ENCODE assay signal across 8 mouse cellular contexts in the genomic region with DNA sequence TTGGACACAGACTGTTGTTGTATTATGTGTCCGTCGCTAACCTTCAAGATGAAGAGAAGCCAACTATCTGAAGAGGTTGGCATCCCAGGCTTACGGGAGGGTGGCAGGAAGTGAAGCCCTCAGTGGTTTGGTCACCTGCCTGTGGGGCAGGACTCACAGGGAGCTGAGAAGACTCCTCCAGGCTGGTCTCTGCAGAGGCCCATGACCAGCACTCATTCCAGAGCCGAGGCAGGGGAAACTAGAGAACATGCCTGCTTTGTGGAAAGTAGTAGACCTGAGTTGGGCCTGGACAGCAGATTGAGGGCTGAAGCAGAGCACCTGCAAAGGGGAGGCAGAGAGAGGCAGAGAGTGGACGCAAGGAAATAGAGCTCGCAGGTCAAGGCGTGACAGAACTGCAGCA. TPM values are rescaled to one million over a fixed set of nuclear protein-coding genes. Genes with fewer than 3 reads are reported as not detected.
DNase-seq lines count a peak whose midpoint lies in the region; ATAC-seq and TF ChIP-seq lines count a peak whose summit lies in the region.

No protein-coding gene starts in this region.

- WGBS in heart, postnatal 0 days = 74% methylated on average over 7 of the region's 7 CpGs
- 91% methylated on average over 7 of the region's 7 CpGs for WGBS in hindbrain, embryonic 15.5 days
- WGBS in midbrain, embryonic 14.5 days = 92% methylated on average over 7 of the region's 7 CpGs

- TF ChIP-seq POLR2A in bone marrow macrophage, adult 2 months (IDR thresholded peaks at IDR 0.05; ENCODE audit: borderline replicate concordance, low read depth, low read length) = no peak

- H3K4me1 ChIP-seq in heart, postnatal 0 days (ENCODE audit: control insufficient read depth, insufficient read depth) = peaks cover 9% of the 10 kb centered on the region; the same call in 1 of the 2 replicates
- H3K4me1 ChIP-seq in bone marrow macrophage, adult 2 months (ENCODE audit: control insufficient read depth, insufficient read depth, low read length) = peaks cover 9% of the 10 kb centered on the region
- peaks cover 21% of the 10 kb centered on the region for H3K4me1 ChIP-seq in hindbrain, embryonic 15.5 days (replicated peaks)
- peaks cover 13% of the 10 kb centered on the region for H3K4me1 ChIP-seq in midbrain, embryonic 14.5 days (ENCODE audit: control insufficient read depth, insufficient read depth, low read length)

- no peak for TF ChIP-seq EP300 in heart, postnatal 0 days (IDR thresholded peaks at IDR 0.05; ENCODE audit: low read depth)

- peaks cover 38% of the 10 kb centered on the region for H3K36me3 ChIP-seq in heart, postnatal 0 days (replicated peaks; ENCODE audit: control insufficient read depth, insufficient read depth, low read length)
- H3K36me3 ChIP-seq in hindbrain, embryonic 15.5 days = peaks cover 38% of the 10 kb centered on the region
- peaks cover 32% of the 10 kb centered on the region for H3K36me3 ChIP-seq in midbrain, embryonic 14.5 days (ENCODE audit: control insufficient read depth, insufficient read depth, low read length)

- H3K27ac ChIP-seq in heart, postnatal 0 days (ENCODE audit: low read depth) = no peak overlapping the region
- no peak overlapping the region for H3K27ac ChIP-seq in bone marrow macrophage, adult 2 months (ENCODE audit: insufficient read depth, low read depth, low read length)
- no peak overlapping the region for H3K27ac ChIP-seq in hindbrain, embryonic 15.5 days (replicated peaks)
- no peak overlapping the region for H3K27ac ChIP-seq in midbrain, embryonic 14.5 days (replicated peaks; ENCODE audit: low read depth, low read length)

- no peak for DNase-seq in heart, postnatal 0 days (ENCODE audit: low spot score)
- DNase-seq in heart, postnatal 14 days = no peak
- no peak for DNase-seq in midbrain, embryonic 14.5 days
- DNase-seq in adrenal gland, adult 18-20 months (ENCODE audit: low spot score in 2 of 2) = no peak
- DNase-seq in left cerebral cortex, adult 11 months (ENCODE audit: low spot score) = no peak
- DNase-seq in thymus, postnatal 0 days (ENCODE audit: low spot score) = no peak

- H3K4me3 ChIP-seq in heart, postnatal 0 days (ENCODE audit: low read depth, low read length) = peak overlapping the region; percentile 81
- H3K4me3 ChIP-seq in bone marrow macrophage, adult 2 months (ENCODE audit: insufficient read depth, low read length) = peak overlapping the region; percentile 86
- peak overlapping the region; percentile 84 for H3K4me3 ChIP-seq in hindbrain, embryonic 15.5 days
- peak overlapping the region; percentile 94 for H3K4me3 ChIP-seq in midbrain, embryonic 14.5 days (replicated peaks; ENCODE audit: low read depth, low read length)

- no peak for TF ChIP-seq CTCF in heart, postnatal 0 days (IDR thresholded peaks at IDR 0.05; ENCODE audit: low read depth)
- TF ChIP-seq CTCF in bone marrow macrophage, adult 2 months (IDR thresholded peaks at IDR 0.05; ENCODE audit: low read depth, low read length) = no peak

- no peaks in the 10 kb centered on the region for H3K9me3 ChIP-seq in heart, postnatal 0 days (replicated peaks; ENCODE audit: control insufficient read depth, low read length)
- no peaks in the 10 kb centered on the region for H3K9me3 ChIP-seq in hindbrain, embryonic 15.5 days
- H3K9me3 ChIP-seq in midbrain, embryonic 14.5 days (ENCODE audit: control insufficient read depth, low read length) = no peaks in the 10 kb centered on the region

- intact Hi-C loops in heart, postnatal 14 days (cut with DNase I) = loop anchor here (2.0 kb wide), 1 partner anchor 121 kb away; no protein-coding TSS in a partner anchor

- no peaks in the 10 kb centered on the region for H3K27me3 ChIP-seq in heart, postnatal 0 days (ENCODE audit: control insufficient read depth, insufficient read depth, low read length)
- H3K27me3 ChIP-seq in hindbrain, embryonic 15.5 days = no peaks in the 10 kb centered on the region
- no peaks in the 10 kb centered on the region for H3K27me3 ChIP-seq in midbrain, embryonic 14.5 days (ENCODE audit: control insufficient read depth, insufficient read depth, low read length)

- no peak for ATAC-seq in heart, postnatal 0 days (ENCODE audit: insufficient read depth, low read depth)
- no peak for ATAC-seq in hindbrain, embryonic 15.5 days (ENCODE audit: low FRiP score, low read depth)
- no peak for ATAC-seq in midbrain, embryonic 14.5 days (ENCODE audit: low FRiP score, low TSS enrichment)

- no peak overlapping the region for H3K9ac ChIP-seq in heart, postnatal 0 days (replicated peaks; ENCODE audit: low read depth, low read length)
- peak overlapping the region; percentile 91 for H3K9ac ChIP-seq in hindbrain, embryonic 15.5 days
- no peak overlapping the region; the same call in 1 of the 2 replicates for H3K9ac ChIP-seq in midbrain, embryonic 14.5 days (replicated peaks; ENCODE audit: low read length)

- peak overlapping the region; percentile 90 for H3K4me2 ChIP-seq in heart, postnatal 0 days (ENCODE audit: low read depth, low read length)
- H3K4me2 ChIP-seq in hindbrain, embryonic 15.5 days = peak overlapping the region; percentile 95
- peak overlapping the region; percentile 66 for H3K4me2 ChIP-seq in midbrain, embryonic 14.5 days (ENCODE audit: low read length)

RNA-seq across cellular contexts. Expression of a gene that starts 1.2 kb away (rescaled TPM):
- total RNA-seq in heart, postnatal 0 days (2014; rRNA removed; ENCODE audit: low replicate concordance) = 75.7 and 107 TPM in 2 replicates
- 42.9 and 47.1 TPM in 2 replicates for polyA plus RNA-seq in heart, postnatal 0 days (2015; fragmentation: Nextera tagmentation; extraction: Ambion mirVana)
- total RNA-seq in heart, postnatal 14 days (2021) = 10 to 100 TPM; 90.2 to 92.6 TPM
- polyA plus RNA-seq in bone marrow macrophage, adult 2 months (2012; ENCODE audit: insufficient read depth, insufficient read length, missing spikeins) = 191 and 197 TPM in 2 replicates
- polyA plus RNA-seq in hindbrain, embryonic 15.5 days (2015; fragmentation: Nextera tagmentation; extraction: Ambion mirVana) = 73.6 and 76.5 TPM in 2 replicates
- polyA plus RNA-seq in midbrain, embryonic 14.5 days (2014; fragmentation: Nextera tagmentation; extraction: Ambion mirVana) = 81.3 and 94.1 TPM in 2 replicates
- 100 to 1,000 TPM; 111 to 160 TPM for total RNA-seq in adrenal gland, adult 18-20 months (2021)
- polyA plus RNA-seq in thymus, postnatal 0 days (2015; fragmentation: Nextera tagmentation; extraction: Ambion mirVana) = 97.7 and 111 TPM in 2 replicates

RNA-seq across cellular contexts. Expression of a gene that starts 5.4 kb away (rescaled TPM):
- 9.8 and 16.4 TPM in 2 replicates for total RNA-seq in heart, postnatal 0 days (2014; rRNA removed; ENCODE audit: low replicate concordance)
- polyA plus RNA-seq in heart, postnatal 0 days (2015; fragmentation: Nextera tagmentation; extraction: Ambion mirVana) = 15.6 and 15.7 TPM in 2 replicates
- 10 to 100 TPM; 16.4 to 17.9 TPM for total RNA-seq in heart, postnatal 14 days (2021)
- 4.8 and 4.9 TPM in 2 replicates for polyA plus RNA-seq in bone marrow macrophage, adult 2 months (2012; ENCODE audit: insufficient read depth, insufficient read length, missing spikeins)
- polyA plus RNA-seq in hindbrain, embryonic 15.5 days (2015; fragmentation: Nextera tagmentation; extraction: Ambion mirVana) = 0.06 TPM in 1 of 2 replicates, not detected in the other
- polyA plus RNA-seq in midbrain, embryonic 14.5 days (2014; fragmentation: Nextera tagmentation; extraction: Ambion mirVana) = 0.04 TPM in 1 of 2 replicates, not detected in the other
- total RNA-seq in adrenal gland, adult 18-20 months (2021) = under 1 TPM; 0.32 to 0.43 TPM
- 0.04 and 0.13 TPM in 2 replicates for polyA plus RNA-seq in thymus, postnatal 0 days (2015; fragmentation: Nextera tagmentation; extraction: Ambion mirVana)

RNA-seq across cellular contexts. Expression of a gene that starts 14.7 kb away (rescaled TPM):
- 0.88 and 3.9 TPM in 2 replicates for total RNA-seq in heart, postnatal 0 days (2014; rRNA removed; ENCODE audit: low replicate concordance)
- 0.30 and 0.33 TPM in 2 replicates for polyA plus RNA-seq in heart, postnatal 0 days (2015; fragmentation: Nextera tagmentation; extraction: Ambion mirVana)
- total RNA-seq in heart, postnatal 14 days (2021) = under 1 TPM; 0.46 to 0.48 TPM
- polyA plus RNA-seq in bone marrow macrophage, adult 2 months (2012; ENCODE audit: insufficient read depth, insufficient read length, missing spikeins) = 0.17 TPM in 1 of 2 replicates, not detected in the other
- polyA plus RNA-seq in hindbrain, embryonic 15.5 days (2015; fragmentation: Nextera tagmentation; extraction: Ambion mirVana) = 45.8 and 51.4 TPM in 2 replicates
- 39.3 and 47.4 TPM in 2 replicates for polyA plus RNA-seq in midbrain, embryonic 14.5 days (2014; fragmentation: Nextera tagmentation; extraction: Ambion mirVana)
- 10 to 100 TPM; 32.5 to 37.9 TPM for total RNA-seq in adrenal gland, adult 18-20 months (2021)
- polyA plus RNA-seq in thymus, postnatal 0 days (2015; fragmentation: Nextera tagmentation; extraction: Ambion mirVana) = 0.05 and 0.06 TPM in 2 replicates

RNA-seq across cellular contexts. Expression of a gene that starts 41.2 kb away (rescaled TPM):
- not detected in 2 replicates for total RNA-seq in heart, postnatal 0 days (2014; rRNA removed; ENCODE audit: low replicate concordance)
- not detected in 2 replicates for polyA plus RNA-seq in heart, postnatal 0 days (2015; fragmentation: Nextera tagmentation; extraction: Ambion mirVana)
- total RNA-seq in heart, postnatal 14 days (2021) = not detected
- polyA plus RNA-seq in bone marrow macrophage, adult 2 months (2012; ENCODE audit: insufficient read depth, insufficient read length, missing spikeins) = not detected in 2 replicates
- not detected in 2 replicates for polyA plus RNA-seq in hindbrain, embryonic 15.5 days (2015; fragmentation: Nextera tagmentation; extraction: Ambion mirVana)
- polyA plus RNA-seq in midbrain, embryonic 14.5 days (2014; fragmentation: Nextera tagmentation; extraction: Ambion mirVana) = not detected in 2 replicates
- not detected for total RNA-seq in adrenal gland, adult 18-20 months (2021)
- polyA plus RNA-seq in thymus, postnatal 0 days (2015; fragmentation: Nextera tagmentation; extraction: Ambion mirVana) = not detected in 2 replicates

RNA-seq across cellular contexts. Expression of a gene that starts 50.6 kb away (rescaled TPM):
- not detected in 2 replicates for total RNA-seq in heart, postnatal 0 days (2014; rRNA removed; ENCODE audit: low replicate concordance)
- polyA plus RNA-seq in heart, postnatal 0 days (2015; fragmentation: Nextera tagmentation; extraction: Ambion mirVana) = not detected in 2 replicates
- not detected for total RNA-seq in heart, postnatal 14 days (2021)
- polyA plus RNA-seq in bone marrow macrophage, adult 2 months (2012; ENCODE audit: insufficient read depth, insufficient read length, missing spikeins) = not detected in 2 replicates
- not detected in 2 replicates for polyA plus RNA-seq in hindbrain, embryonic 15.5 days (2015; fragmentation: Nextera tagmentation; extraction: Ambion mirVana)
- polyA plus RNA-seq in midbrain, embryonic 14.5 days (2014; fragmentation: Nextera tagmentation; extraction: Ambion mirVana) = not detected in 2 replicates
- not detected for total RNA-seq in adrenal gland, adult 18-20 months (2021)
- not detected in 2 replicates for polyA plus RNA-seq in thymus, postnatal 0 days (2015; fragmentation: Nextera tagmentation; extraction: Ambion mirVana)

Comparison
In these comparisons a context has a peak if more than half of its experiments do, and no peak if none do; other contexts are left out.
1. RNA of a gene that starts 14.7 kb away (polyA plus RNA-seq): 45.8 to 51.4 TPM in hindbrain, embryonic 15.5 days and 39.3 to 47.4 TPM in midbrain, embryonic 14.5 days; 0.30 to 0.33 TPM in heart, postnatal 0 days, 0.05 to 0.06 TPM in thymus, postnatal 0 days and 0.17 TPM in bone marrow macrophage, adult 2 months; every median in the first group is over 10 times any median in the second.
2. Peak in every context shown above with its lines, with median percentiles within 50 percentile points of each other: H3K4me2 ChIP-seq and H3K4me3 ChIP-seq.